Mouse (Mus musculus): ENCODE results near the gene Fam102a.

GRCm38 (mm10) chr2:32610610-32611229, 75.6 kb downstream of the Fam102a start:
- no peak for TF ChIP-seq CTCF (IDR thresholded peaks at IDR 0.05; ENCODE audit: low read depth, low read length)
- TF ChIP-seq GATA1 (IDR thresholded peaks at IDR 0.05; ENCODE audit: borderline replicate concordance, low read length) = no peak
- no peak for TF ChIP-seq TAL1 (conservative IDR thresholded peaks at IDR 0.05; ENCODE audit: low read depth, low read length)
- no peak for TF ChIP-seq POLR2AphosphoS5 (IDR thresholded peaks at IDR 0.05; ENCODE audit: insufficient replicate concordance, low read depth, low read length)
- no peak for TF ChIP-seq GATA2 (IDR thresholded peaks at IDR 0.05; ENCODE audit: borderline replicate concordance, low read depth, low read length)

Data from G1E (cell line).